Mouse (Mus musculus) G1E (cell line): Measurements from ENCODE around the gene Pomt1. TPM values are rescaled to one million over a fixed set of nuclear protein-coding genes. Genes with fewer than 3 reads are reported as not detected.

Source experiments
- ATAC-seq: 2 replicates; pipeline ENCODE4 v1.8.0; 2016; ENCODE audit warnings: mild to moderate bottlenecking; ENCODE audit not compliant: insufficient number of reproducible peaks, poor library complexity, low FRiP score, severe bottlenecking; ENCODE audit errors: extremely low read depth
- DNase-seq: peaks from one replicate; pipeline ENCODE4 v3.0.0; 2012; ENCODE audit warnings: low spot score
- H3K27me3 ChIP-seq: 2 replicates; pipeline ENCODE4 v1.6.1; 2012; ENCODE audit warnings: mild to moderate bottlenecking, low read length, inconsistent platforms; ENCODE audit not compliant: insufficient read depth
- H3K36me3 ChIP-seq: replicated peaks from 2 replicates; pipeline ENCODE3; 2012; ENCODE audit warnings: mild to moderate bottlenecking, inconsistent platforms
- H3K4me1 ChIP-seq: 2 replicates; pipeline ENCODE4 v1.6.1; 2012; ENCODE audit warnings: low read depth, low read length, inconsistent platforms, mixed read lengths; ENCODE audit not compliant: insufficient read depth
- H3K4me3 ChIP-seq: 2 replicates; pipeline ENCODE4 v1.5.1; 2012; ENCODE audit warnings: low read depth, mild to moderate bottlenecking, inconsistent platforms, low read length, moderate library complexity, mixed read lengths
- H3K9me3 ChIP-seq: replicated peaks from 2 replicates; pipeline ENCODE4 v1.6.1; 2012; ENCODE audit warnings: inconsistent platforms
- CTCF ChIP-seq: IDR thresholded peaks from 2 replicates; pipeline ENCODE4 v1.5.1; 2012; ENCODE audit warnings: low read depth, low read length, inconsistent platforms, mixed read lengths
- GATA1 ChIP-seq: IDR thresholded peaks from 2 replicates; pipeline ENCODE4 v1.6.1; 2012; ENCODE audit warnings: borderline replicate concordance, low read length, inconsistent platforms, mixed read lengths
- GATA2 ChIP-seq: IDR thresholded peaks from 2 replicates; pipeline ENCODE4 v1.6.1; 2012; ENCODE audit warnings: low read depth, low read length, inconsistent platforms, borderline replicate concordance
- POLR2AphosphoS5 ChIP-seq: IDR thresholded peaks from 2 replicates; pipeline ENCODE4 v1.6.1; 2012; ENCODE audit warnings: low read depth, low read length, inconsistent platforms; ENCODE audit not compliant: insufficient replicate concordance
- TAL1 ChIP-seq: conservative IDR thresholded peaks from 2 replicates; pipeline ENCODE4 v1.6.1; 2012; ENCODE audit warnings: low read depth, low read length, inconsistent platforms, mixed read lengths
- polyA plus RNA-seq: library from polyadenylated mRNA; stranded (reverse); fragments of >175 nt; gene quantifications from 2 replicates; pipeline ENCODE4 v1.2.3, GENCODE M21; 2012
- total RNA-seq, 2 experiments: library from RNA; stranded (forward) in 1 of 2; stranded (reverse) in 1 of 2; fragments of 200-1000 nt in 1 of 2; fragments of >200 nt in 1 of 2; fragmentation: Nextera tagmentation in 1 of 2; gene quantifications; 2 replicates each; pipeline ENCODE4 v1.2.3; 2014 to 2017

The Pomt1 gene
- total and polyA plus RNA-seq, 3 experiments = 12.3 to 31.8 (median 15.0) TPM

- ATAC-seq = no peak
- H3K27me3 ChIP-seq = no peaks in the 10 kb centered on the region; the same call in 1 of the 2 replicates
- peaks cover 100% of the 10 kb centered on the region for H3K36me3 ChIP-seq
- DNase-seq = no peak
- no peaks in the 10 kb centered on the region for H3K9me3 ChIP-seq
- no peak for TF ChIP-seq CTCF
- no peak for TF ChIP-seq GATA2
- TF ChIP-seq TAL1 = no peak
- TF ChIP-seq GATA1 = no peak
- TF ChIP-seq POLR2AphosphoS5 = no peak
- no peak overlapping the region for H3K4me3 ChIP-seq
- H3K4me1 ChIP-seq = no peaks in the 10 kb centered on the region; the same call in 1 of the 2 replicates
Measured at GRCm38 (mm10) chr2:32198977-32199376, 37.4 kb upstream of the Pomt1 start.

- TF ChIP-seq GATA1 = no peak
- no peak for TF ChIP-seq POLR2AphosphoS5
- TF ChIP-seq TAL1 = no peak
- no peak for TF ChIP-seq CTCF
- no peak for TF ChIP-seq GATA2
- Histone ChIP-seq H3K36me3 (peaks cover 100% of the 10 kb centered on the region), H3K9me3 (no peaks in the 10 kb centered on the region), H3K27me3 (no peaks in the 10 kb centered on the region; the same call in 1 of the 2 replicates), H3K4me3 (no peak overlapping the region), H3K4me1 (no peaks in the 10 kb centered on the region)
- no peak for DNase-seq
- no peak for ATAC-seq
Measured at GRCm38 (mm10) chr2:32200033-32200432, 36.4 kb upstream of the Pomt1 start.

GRCm38 (mm10) chr2:32200712-32201111, 35.7 kb upstream of the Pomt1 start:
- DNase-seq = no peak
- TF ChIP-seq GATA1 (no peak), POLR2AphosphoS5 (no peak), CTCF (no peak), TAL1 (no peak), GATA2 (no peak)
- H3K4me1 ChIP-seq = no peaks in the 10 kb centered on the region
- no peak for ATAC-seq
- H3K36me3 ChIP-seq = peaks cover 100% of the 10 kb centered on the region
- no peak overlapping the region for H3K4me3 ChIP-seq
- H3K9me3 ChIP-seq = no peaks in the 10 kb centered on the region
- H3K27me3 ChIP-seq = no peaks in the 10 kb centered on the region; the same call in 1 of the 2 replicates

GRCm38 (mm10) chr2:32201527-32201926, 34.9 kb upstream of the Pomt1 start:
- Histone ChIP-seq H3K4me3 (no peak overlapping the region), H3K27me3 (no peaks in the 10 kb centered on the region; the same call in 1 of the 2 replicates), H3K9me3 (no peaks in the 10 kb centered on the region), H3K4me1 (no peaks in the 10 kb centered on the region), H3K36me3 (peaks cover 100% of the 10 kb centered on the region)
- TF ChIP-seq POLR2AphosphoS5 = no peak
- no peak for TF ChIP-seq CTCF
- TF ChIP-seq GATA2 = no peak
- ATAC-seq = no peak
- no peak for DNase-seq

GRCm38 (mm10) chr2:32203853-32204252, 32.5 kb upstream of the Pomt1 start:
- no peaks in the 10 kb centered on the region for H3K4me1 ChIP-seq
- H3K4me3 ChIP-seq = no peak overlapping the region
- DNase-seq = no peak
- TF ChIP-seq TAL1 = no peak
- no peak for TF ChIP-seq GATA2
- TF ChIP-seq GATA1 = no peak
- no peak for TF ChIP-seq CTCF
- TF ChIP-seq POLR2AphosphoS5 = no peak
- H3K9me3 ChIP-seq = no peaks in the 10 kb centered on the region
- H3K27me3 ChIP-seq = no peaks in the 10 kb centered on the region; the same call in 1 of the 2 replicates
- H3K36me3 ChIP-seq = peaks cover 100% of the 10 kb centered on the region
- ATAC-seq = no peak

- TF ChIP-seq TAL1 (no peak), GATA1 (no peak), CTCF (no peak), GATA2 (no peak), POLR2AphosphoS5 (no peak)
- Histone ChIP-seq H3K4me3 (no peak overlapping the region), H3K4me1 (no peaks in the 10 kb centered on the region), H3K36me3 (peaks cover 100% of the 10 kb centered on the region), H3K27me3 (no peaks in the 10 kb centered on the region), H3K9me3 (no peaks in the 10 kb centered on the region)
- DNase-seq (no peak), ATAC-seq (no peak)
Measured at GRCm38 (mm10) chr2:32207682-32208081, 28.7 kb upstream of the Pomt1 start.
